Mouse (Mus musculus) mouse trophoblast stem cell (cell line): ENCODE results near the gene Atrip.

ENCODE experiments used
- in situ Hi-C, 2 experiments: fragments of 300-500 bp; cut with MseI, MboI; formaldehyde crosslinking; loops; 2 replicates in 1 of 2; 3 replicates in 1 of 2; pipeline ENCODE4 v1.15.1; 2025

Gene Atrip

DNA sequence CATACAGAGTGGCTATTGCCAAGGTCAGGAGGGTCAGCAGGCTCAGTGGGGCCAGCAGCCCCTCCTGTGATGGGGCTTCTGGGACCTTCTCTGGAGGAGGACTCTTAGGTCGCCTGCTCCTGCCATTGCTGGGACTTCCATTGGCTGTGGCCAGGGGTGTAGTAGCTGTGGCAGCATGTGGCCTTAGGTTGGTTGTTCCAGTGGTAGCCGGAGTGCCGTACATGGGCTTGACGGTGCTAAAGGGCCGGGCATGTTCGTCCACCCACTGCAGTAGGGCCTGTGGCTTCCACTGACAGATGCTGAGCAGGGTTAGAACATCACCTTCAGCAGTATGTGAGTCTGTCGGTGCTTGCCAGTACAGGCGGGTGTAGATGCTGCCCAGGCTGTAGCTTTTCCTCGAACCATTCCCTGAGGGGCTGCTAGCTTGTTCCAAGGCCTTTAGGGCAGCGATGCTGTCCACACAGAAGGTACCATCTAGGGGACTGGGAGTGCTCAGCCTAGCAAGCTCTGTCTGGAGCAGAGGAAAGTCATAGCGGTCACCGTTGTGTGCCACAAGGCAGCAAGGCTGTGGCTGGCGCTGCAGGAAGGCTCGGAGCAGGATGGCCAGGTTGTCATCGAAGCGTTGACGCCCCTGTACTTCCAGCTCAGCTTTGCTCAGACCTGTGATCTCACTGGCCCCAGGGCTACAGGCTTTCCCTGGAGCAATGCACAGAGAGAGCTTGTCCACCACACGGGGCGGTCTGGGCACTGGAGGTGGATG lies 15.7 kb downstream of the Atrip start:
- in situ Hi-C loops, result loop anchor here (5.0 to 10.0 kb wide), 2 partner anchors 53 to 56 kb away; no protein-coding TSS in a partner anchor

DNA sequence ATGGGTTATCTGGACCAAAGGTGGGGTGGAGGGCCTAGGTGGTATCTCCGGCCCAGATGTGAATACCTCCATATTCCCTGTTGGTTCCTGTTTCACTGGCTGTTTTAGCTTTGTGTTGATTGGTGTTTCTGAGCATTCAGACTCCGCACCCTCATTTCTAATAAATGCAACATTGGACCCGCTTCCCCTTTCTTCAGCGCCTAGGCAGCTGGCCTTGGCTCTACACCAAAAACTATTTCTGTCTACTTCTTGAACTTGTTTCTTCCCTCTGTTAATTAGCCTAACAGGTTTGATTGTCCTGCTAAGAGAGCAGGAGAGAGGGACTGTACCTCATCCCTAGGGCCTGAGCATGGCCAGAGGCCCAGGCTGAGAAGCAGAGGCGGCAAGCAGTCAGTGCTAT lies 16.4 kb downstream of the Atrip start:
- in situ Hi-C loops, result loop anchor here (5.0 to 10.0 kb wide), 2 partner anchors 53 to 55 kb away; no protein-coding TSS in a partner anchor

DNA sequence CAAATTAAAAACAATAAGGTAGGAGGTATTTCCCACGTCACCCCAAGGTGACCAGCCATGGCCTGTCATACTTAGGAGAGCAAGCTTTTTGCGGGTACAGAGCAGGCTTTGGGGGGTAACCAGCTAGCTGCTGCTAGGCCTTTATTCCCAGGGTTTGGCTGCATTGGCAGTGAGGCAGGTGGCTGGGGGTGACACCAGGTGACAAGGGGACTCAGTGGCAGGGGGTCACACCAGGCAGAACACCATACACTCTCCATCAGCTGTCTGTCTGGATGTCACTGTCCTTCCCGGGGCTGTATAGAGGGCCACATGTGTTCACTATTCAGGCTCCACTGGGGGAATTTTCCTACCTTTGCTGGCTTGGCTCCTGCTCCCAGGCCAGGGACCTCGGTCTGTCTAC lies 17.0 kb downstream of the Atrip start:
- in situ Hi-C loops, result loop anchor here (5.0 to 10.0 kb wide), 2 partner anchors 52 to 55 kb away; no protein-coding TSS in a partner anchor

DNA sequence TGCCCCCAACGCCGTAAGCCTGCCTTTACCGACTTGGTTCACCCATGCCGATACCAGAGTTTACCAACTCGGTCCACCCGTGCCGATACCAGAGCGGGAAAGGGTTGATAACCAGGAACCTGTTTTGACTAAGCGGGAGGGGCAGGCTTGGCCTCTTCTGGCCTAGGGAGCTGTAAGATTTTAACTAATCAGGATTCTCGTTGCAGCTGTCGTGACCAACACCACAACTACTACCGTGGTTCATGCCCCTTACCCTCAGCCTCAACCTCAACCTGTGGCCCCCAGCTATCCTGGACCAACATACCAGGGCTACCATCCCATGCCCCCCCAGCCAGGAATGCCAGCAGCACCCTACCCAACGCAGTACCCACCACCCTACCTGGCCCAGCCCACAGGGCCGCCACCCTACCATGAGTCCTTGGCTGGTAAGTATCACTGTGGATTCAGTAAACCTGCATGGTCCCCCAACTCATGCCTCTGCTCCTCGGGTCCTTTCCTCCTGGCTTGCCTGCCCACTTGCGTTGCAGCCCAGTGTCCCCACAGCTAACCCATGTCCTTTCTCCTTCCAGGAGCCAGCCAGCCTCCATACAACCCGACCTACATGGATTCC lies 17.7 kb downstream of the Atrip start:
- in situ Hi-C loops, result loop anchor here (5.0 to 10.0 kb wide), 2 partner anchors 51 to 54 kb away; no protein-coding TSS in a partner anchor

DNA sequence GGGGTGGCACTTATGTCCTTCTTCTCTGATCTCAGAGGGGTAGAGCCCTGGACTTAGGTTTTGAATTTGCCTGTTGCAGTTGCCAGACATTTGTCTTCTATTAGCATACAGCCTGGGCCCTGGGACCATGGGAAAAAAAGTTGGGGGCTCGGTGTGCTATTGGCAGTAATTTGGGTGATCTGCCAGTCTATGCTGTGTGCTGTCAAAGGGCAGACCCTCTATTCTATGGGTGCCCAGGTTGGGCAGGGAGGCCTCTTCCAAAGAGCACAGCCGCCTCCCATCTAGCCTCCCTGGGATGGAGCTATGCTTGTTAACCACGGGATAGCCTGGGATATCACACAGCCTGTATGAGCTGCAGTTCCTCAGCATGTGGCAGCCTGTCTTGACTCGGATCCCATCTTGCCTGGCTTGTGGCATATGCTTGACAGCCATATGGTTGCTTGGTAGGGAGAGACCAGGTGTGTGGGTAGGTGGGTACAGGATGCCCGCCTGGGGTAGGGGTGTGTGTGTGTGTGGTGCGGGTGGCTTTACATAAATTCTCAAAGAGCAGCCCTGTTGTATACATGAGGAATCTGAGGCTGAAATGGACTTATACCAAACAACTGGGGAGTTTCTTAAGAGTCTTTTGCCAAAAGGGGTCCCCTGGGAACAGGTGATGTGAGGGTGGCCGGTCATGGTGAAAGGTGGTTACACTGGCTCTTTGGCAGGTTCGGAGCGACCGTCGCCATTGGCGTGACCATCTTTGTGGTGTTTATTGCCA lies 18.5 kb downstream of the Atrip start:
- in situ Hi-C loops, result loop anchor here (5.0 to 10.0 kb wide), 2 partner anchors 51 to 53 kb away; no protein-coding TSS in a partner anchor

DNA sequence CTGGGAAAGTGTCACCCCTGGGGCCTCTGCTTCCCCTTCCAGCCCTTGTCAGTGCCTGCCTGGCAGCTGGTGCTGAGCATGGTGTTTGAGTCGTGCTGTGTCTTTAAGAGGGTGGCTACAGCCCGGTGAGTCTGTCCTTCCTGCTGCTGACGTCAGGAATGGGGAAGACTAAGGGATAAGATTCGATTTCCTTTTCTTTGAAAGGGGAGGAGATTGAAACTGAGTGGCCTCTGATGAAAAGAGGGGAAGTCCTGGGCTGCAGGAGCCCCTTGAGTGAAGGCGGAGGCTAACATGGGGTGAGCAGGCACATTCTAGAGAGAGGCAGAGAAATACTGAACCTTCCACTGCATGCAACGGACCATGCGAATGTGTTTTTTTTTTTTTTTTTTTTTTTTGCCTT lies 19.2 kb downstream of the Atrip start:
- in situ Hi-C loops, result loop anchor here (5.0 to 10.0 kb wide), 2 partner anchors 50 to 52 kb away; no protein-coding TSS in a partner anchor

GRCm38 (mm10) chr9:109053851-109054250 lies 20.1 kb downstream of the Atrip start:
- in situ Hi-C loops, result loop anchor here in 1 of 2 experiments (10.0 kb wide), 1 partner anchor 49 kb away; no protein-coding TSS in a partner anchor

DNA sequence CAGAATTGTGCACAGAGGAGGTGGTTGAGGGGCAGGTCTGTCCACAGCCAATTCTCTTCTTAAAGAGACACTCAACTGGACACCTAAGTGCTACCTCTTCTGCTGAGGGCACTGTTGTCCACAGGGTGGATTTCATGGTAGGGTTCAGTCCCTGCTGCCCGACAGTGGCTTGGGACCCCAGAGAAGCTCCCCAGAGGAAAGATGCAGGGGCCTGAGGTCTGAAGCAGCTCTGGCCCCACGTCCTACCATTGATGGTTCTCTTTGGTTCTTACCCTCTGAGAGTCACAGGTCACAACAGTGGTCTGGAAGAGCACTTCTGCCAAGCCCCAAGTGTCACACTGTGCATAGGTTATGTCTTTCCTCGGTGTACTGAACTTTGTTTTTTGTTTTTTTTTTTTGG lies 20.6 kb downstream of the Atrip start:
- in situ Hi-C loops, result loop anchor here in 1 of 2 experiments (10.0 kb wide), 1 partner anchor 49 kb away; no protein-coding TSS in a partner anchor

DNA sequence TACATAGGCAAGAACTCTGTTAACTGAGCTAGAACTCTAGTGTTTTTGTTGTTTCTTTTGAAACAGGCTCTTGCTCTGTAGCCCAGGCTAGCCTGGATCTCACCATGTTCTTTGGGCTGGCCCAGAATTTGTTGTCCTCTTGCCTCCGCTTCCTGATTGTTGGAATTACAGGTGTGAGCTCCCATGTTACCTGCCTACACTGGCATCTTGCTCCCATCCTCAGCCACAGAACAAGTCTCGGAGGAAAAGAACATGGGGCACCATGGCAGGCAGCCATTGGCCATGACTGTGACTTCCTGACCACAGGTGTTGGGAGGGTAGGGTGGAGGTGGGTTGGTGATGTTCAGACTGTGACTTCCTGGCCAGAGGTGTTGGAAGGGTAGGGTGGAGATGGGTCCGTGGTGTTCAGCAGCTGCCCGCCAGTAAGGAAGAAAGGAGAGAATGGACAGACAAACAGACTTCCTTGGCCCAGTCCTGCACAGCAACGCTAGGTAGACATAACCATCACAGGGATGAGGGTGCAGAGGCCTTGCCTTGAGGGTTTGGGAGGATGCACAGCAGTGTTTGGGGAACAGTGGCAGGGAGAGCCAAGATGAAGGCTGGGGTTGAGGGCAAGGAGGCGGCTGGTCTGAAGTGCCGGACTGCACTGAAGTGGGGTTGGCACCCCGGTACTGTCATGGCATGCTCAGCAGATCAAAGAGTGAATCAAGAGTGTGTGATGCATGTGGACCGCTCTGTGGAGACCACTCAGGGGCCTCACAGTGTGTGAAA lies 21.2 kb downstream of the Atrip start:
- in situ Hi-C loops, result loop anchor here in 1 of 2 experiments (10.0 kb wide), 1 partner anchor 48 kb away; no protein-coding TSS in a partner anchor

DNA sequence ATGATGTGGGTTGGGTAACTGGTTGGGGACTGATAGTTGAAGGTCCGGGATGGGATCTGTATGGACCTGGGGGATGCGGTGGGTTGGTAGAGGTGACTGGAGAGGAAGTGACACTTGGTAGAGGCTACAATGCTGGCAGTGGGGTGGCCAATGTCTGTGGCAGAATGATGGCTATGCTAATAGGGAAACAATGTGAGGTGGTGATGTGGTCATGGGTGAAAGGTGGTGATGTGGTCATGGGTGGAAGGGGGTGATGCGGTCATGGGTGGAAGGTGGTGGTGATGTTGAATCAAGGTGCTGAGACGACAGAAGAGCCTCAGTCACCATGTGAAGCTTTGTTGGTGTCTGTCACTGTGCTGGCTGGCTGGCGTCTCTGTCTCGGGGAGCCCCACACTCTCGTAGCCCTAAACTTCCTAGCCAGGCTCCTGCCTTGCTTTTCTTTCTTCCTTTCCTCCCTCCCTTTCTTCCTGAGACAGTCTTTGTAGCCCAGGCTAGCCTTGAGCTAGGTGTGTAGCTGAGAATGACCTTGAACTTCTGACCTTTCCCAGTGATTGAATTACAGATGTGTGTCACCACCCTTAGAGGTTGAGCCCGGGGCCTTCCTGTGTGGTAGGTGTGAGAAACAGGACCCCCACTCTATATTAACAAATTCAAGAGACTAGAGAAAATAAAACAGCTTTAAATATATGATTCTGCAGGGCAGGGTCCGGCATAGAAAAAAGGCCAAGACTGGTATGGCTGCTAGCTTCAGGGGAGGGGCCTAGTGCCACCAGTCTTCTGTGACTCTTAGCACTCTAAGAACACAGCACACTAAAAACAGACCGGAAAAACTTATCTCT lies 22.1 kb downstream of the Atrip start:
- in situ Hi-C loops, result loop anchor here in 1 of 2 experiments (10.0 kb wide), 1 partner anchor 47 kb away; no protein-coding TSS in a partner anchor

DNA sequence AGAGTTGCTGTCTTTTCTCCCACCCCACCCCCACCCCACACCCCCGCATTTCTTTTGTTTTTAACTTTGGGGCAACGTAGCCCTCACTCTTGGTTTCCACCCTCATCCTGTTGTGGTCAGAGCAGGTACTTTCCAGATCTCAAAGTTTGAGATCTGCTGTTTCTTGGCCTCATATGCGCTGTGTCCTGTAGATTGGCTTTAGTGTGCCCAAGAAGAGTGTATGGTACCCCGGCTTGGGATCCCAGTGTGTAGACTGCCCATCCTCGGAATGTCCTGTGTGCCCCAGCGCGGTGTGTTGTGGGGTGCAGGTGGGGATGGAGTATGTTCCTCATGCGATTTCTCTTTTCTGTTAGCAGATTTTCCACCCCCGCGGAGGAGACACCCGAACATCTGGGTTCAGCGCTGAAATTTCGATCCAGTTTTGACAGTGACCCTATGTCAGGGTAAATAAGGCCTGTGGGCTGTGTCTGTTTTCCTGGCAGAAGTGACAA lies 22.9 kb downstream of the Atrip start:
- in situ Hi-C loops, result loop anchor here in 1 of 2 experiments (10.0 kb wide), 1 partner anchor 46 kb away; no protein-coding TSS in a partner anchor

DNA sequence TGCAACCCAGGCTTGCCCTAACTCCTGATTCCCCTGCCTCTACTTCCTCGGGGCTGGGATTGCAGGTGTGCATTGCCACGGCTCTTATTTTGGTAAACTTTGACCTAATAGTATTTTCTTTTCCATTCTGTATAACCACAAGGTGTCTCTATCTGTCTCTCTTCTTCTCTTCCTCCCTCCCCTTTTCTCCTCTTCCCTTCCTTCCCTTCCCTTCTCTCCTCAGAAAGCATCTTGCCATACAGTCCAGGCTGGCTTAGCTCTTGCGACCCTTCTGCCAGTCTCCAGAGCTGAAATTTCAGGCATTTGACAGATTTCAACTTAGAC lies 23.3 kb downstream of the Atrip start:
- in situ Hi-C loops, result loop anchor here in 1 of 2 experiments (10.0 kb wide), 1 partner anchor 46 kb away; no protein-coding TSS in a partner anchor

- in situ Hi-C loops, result loop anchor here in 1 of 2 experiments (10.0 kb wide), 1 partner anchor 45 kb away; no protein-coding TSS in a partner anchor
Measured at GRCm38 (mm10) chr9:109049996-109050673, 23.8 kb downstream of the Atrip start.

- in situ Hi-C loops, result no loop called here
Measured at GRCm38 (mm10) chr9:109049316-109049715, 24.6 kb downstream of the Atrip start.

DNA sequence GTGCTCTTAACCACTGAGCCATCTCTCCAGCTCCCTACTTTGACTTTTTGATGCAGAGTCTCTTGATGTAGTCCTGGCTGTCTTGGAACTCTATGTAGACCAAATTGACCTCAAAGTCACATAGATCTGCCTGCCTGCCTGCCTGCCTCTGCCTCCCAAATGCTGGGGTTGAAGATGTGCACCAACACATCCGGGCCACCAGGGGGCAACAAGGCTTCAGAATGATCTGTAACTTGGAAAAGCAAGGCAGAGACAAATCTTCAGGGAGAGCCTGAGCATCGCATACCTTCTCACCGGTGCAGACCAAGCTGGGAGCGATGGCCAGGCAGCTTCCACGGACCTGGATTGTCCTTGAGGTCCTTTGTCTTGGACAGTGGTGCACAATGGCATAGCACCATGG lies 27.6 kb downstream of the Atrip start:
- in situ Hi-C loops, result no loop called here

DNA sequence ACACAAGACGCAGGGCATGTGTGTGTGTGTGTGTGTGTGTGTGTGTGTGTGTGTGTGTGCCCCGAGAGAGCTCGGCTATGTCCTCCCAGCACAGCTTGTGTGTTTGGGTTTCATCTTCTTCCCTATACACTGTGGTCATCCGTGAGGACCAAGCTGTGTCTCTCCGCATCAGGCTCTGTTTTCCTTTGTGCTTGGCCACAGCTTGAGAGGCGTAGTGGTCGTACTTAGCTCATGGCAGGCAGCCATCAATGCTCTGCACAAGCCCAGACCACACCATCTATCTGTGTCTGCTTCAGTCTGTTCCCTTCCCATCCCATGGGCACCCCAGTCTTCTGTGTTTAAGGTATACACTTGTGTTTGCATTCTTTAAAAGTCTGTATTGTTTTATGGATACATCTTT lies 32.6 kb downstream of the Atrip start:
- in situ Hi-C loops, result no loop called here

DNA sequence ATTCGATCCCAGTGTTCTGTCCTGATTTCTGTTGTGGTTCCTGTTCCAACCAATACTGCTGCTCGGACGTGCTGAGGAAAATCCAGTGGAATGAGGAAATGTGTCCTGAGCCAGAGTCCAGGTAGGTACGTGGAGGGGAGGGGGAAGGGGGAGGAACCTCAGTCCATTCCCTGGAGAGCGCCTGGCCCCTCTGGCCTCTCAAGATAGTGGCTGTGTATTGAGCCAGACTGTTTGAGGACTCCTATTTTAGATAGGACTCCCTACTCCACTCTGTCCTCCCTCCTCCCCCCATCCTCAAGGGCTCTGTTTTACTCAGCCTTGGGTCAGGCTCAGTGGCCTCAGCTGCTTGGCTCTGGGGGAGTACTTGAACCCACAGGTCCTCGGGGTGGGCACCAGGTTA lies 33.0 kb downstream of the Atrip start:
- in situ Hi-C loops, result no loop called here

DNA sequence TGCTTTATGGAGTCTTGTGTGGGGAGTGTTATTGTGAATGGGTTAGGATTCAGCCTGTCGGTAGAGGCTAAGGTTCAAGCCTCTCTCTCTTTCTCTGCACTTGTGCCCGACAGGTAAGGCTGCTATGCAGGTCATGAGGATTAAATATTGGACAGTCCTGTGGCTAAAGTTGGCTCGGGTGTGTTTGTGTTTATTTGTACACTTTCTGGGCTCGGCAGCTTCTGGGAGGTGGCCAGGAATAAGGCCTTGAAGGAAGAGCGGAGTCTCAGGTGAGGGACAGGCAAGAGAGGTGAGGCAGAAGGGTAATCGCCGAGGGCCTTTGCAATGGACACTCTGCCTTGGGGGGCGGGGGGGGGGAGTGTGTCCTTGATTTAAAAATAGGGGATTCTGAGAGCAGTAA lies 33.7 kb downstream of the Atrip start:
- in situ Hi-C loops, result no loop called here

DNA sequence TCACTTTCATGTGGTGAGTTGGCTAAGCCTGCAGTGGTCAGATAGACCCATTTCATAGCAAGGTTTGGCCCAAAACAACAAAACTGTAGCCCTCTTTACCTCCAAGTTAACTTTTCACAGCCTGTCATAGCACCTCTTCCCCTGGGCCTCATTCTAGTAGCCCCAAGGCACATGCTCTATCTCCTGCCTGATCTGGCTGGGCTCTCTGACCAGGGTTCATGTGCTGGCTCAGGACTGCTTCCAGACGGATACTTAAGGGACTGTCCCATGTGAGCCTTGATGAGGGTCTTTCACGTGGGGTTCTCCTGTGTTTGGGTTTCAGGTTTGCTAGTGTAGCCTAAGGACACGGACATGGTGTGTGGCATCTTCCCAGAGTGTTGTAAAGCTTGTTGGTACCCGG lies 34.2 kb downstream of the Atrip start:
- in situ Hi-C loops, result no loop called here
